Mouse (Mus musculus) midbrain, embryonic 10.5 days (tissue): ENCODE results near the gene Napepld. TPM values are rescaled to one million over a fixed set of nuclear protein-coding genes. Genes with fewer than 3 reads are reported as not detected.
"Not testable (repeated sequence)": the region's sequence is repeated elsewhere in the genome, so short reads cannot be mapped to it uniquely, and the experiment has no call there.

Source experiments
- DNase-seq: peaks from one replicate; pipeline ENCODE4 v3.0.0-alpha.2; 2017; ENCODE audit warnings: low spot score
- H3K27ac ChIP-seq: fragments of 300-500 bp; sonication (generic); replicated peaks from 2 replicates; pipeline ENCODE4 v1.5.1; 2016; ENCODE audit warnings: mild to moderate bottlenecking
- H3K27me3 ChIP-seq: fragments of 300-500 bp; sonication (generic); 2 replicates; pipeline ENCODE4 v1.6.1; 2016; ENCODE audit warnings: low read depth, mild to moderate bottlenecking; ENCODE audit not compliant: poor library complexity, severe bottlenecking
- H3K36me3 ChIP-seq: fragments of 300-500 bp; sonication (generic); 2 replicates; pipeline ENCODE4 v1.6.1; 2016; ENCODE audit warnings: mild to moderate bottlenecking, moderate library complexity
- H3K4me1 ChIP-seq: fragments of 300-500 bp; sonication (generic); 2 replicates; pipeline ENCODE4 v1.6.1; 2016
- H3K4me3 ChIP-seq: fragments of 300-500 bp; sonication (generic); 2 replicates; pipeline ENCODE4 v1.5.1; 2016; ENCODE audit warnings: mild to moderate bottlenecking, moderate library complexity
- H3K9me3 ChIP-seq: fragments of 300-500 bp; sonication (generic); replicated peaks from 2 replicates; pipeline ENCODE4 v1.6.1; 2016; ENCODE audit warnings: mild to moderate bottlenecking
- WGBS: fragments of 180-500 bp; shearing (Covaris S2); methylation state at CpG from one replicate; pipeline ENCODE4 v1.1.7; 2016; 5-methylcytosine and 5-hydroxymethylcytosine counted together
- polyA plus RNA-seq: library from polyadenylated mRNA; unstranded; fragments of >200 nt; fragmentation: Nextera tagmentation; extraction: Ambion mirVana; gene quantifications from 2 replicates; pipeline ENCODE4 v1.2.1, GENCODE M21; 2016

Gene Napepld
- polyA plus RNA-seq, 1 experiment from 2014 or later, result 10.4 TPM

DNA sequence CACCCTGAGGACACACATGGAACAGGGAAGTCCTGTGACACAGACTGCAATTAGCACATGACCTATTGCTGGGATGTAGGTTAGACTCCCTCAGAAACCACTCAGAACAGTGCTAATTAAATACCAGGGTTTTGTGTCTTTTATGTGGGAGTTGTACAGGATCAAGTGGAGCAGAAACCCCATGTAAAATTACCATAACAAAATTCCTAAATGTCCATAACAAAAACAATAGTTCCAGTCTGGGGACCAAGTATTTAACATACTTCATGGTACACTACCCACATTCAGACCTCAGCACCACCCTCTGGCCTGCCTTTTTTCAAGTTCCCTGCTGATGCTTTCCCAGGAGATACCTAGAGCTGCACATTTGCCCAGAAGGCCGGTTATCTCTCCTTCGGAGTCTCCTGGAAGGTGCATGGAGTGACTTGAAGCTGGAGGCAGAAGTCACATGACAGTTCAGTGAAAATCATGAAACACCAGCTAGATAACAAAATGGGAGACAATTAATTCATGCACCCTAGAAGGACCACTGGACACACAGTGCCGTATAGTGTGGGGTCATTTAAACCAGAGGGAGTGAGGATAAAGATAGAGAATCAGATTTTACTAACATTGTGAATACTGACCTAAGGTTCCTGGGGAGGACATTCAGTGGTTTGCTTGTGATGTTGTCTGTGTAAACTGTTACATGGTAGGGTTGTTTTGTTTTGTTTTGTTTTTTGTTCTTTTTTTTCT is 31.1 kb upstream of the Napepld start:
- Histone ChIP-seq H3K27ac (peak overlapping the region; percentile 90), H3K4me1 (peaks cover 47% of the 10 kb centered on the region), H3K27me3 (no peaks in the 10 kb centered on the region), H3K4me3 (no peak overlapping the region), H3K36me3 (no peaks in the 10 kb centered on the region), H3K9me3 (no peaks in the 10 kb centered on the region)
- 49% methylated on average over 3 of the region's 3 CpGs for WGBS
- DNase-seq, result peak; percentile 45

DNA sequence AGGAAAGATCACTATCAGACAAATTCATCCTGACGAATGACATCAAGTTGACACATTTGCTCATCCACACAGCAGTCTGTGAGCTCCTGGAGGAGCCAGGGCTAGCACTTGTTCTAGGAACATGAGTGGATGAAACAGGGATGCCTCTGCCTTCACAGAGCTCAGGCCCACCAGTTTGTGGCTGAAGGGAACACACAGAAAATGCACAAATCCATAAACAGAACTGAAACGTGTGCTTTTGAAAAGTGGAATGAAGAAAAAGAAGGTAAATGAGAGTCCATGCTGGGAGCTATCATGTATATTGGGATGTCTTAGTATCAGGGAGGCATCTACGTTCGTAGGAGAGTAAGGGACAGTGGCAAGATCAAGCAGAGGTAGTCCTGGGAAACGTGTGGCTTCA is 27.9 kb upstream of the Napepld start:
- no peaks in the 10 kb centered on the region for H3K36me3 ChIP-seq
- H3K27ac ChIP-seq, result 0 out of 2 replicates have a peak overlapping the region, but pooled peaks have one; percentile 49
- H3K9me3 ChIP-seq, result no peaks in the 10 kb centered on the region
- H3K4me3 ChIP-seq, result no peak overlapping the region
- DNase-seq, result no peak
- WGBS, result 87% methylated on average over 5 of the region's 5 CpGs
- peaks cover 62% of the 10 kb centered on the region for H3K4me1 ChIP-seq
- no peaks in the 10 kb centered on the region for H3K27me3 ChIP-seq

DNA sequence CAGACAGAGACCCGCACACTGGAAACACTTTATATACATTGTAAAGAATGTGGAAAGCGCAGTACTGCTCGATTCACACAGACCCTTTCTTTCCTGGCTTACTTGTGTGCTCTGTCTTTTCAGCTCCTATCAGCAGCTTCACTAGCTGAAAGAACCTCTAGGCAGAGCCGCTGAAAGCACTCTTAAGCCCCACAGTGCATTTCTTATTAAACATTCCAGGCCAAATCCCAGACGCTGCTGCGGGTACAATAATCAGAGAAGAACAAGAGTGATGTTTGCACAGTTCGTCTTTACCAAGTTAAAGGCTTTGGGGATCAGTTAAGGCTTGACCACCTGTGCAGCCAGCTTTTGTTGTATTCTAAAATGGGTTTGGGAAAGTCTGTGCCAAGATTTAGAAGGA is 23.7 kb upstream of the Napepld start:
- 24% methylated on average over 7 of the region's 7 CpGs for WGBS
- peak; percentile 66 for DNase-seq
- H3K4me1 ChIP-seq, result peaks cover 40% of the 10 kb centered on the region

DNA sequence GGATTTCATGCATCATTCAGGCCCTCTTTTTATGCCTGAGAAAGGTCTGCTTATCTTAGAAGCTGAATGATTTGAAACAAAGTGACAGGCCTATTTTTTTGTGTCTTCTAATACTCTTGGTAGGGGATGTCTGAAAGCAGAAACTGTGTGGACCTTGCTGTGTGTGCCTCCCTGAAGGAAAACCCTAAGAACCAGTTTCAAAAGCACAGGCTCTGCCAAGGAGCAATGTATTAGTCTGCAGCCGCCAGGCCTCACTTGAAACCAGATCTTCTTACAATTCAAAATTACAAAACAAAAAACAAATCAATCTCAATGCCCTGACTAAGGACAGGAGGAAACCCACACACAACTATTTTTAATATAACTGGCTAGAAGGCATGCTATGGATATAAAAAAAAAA is 23.2 kb upstream of the Napepld start:
- WGBS, result 28% methylated on average over 1 of the region's 1 CpGs
- peak overlapping the region; percentile 90 for H3K27ac ChIP-seq
- H3K9me3 ChIP-seq, result no peaks in the 10 kb centered on the region
- DNase-seq, result no peak
- no peaks in the 10 kb centered on the region for H3K36me3 ChIP-seq
- no peaks in the 10 kb centered on the region for H3K27me3 ChIP-seq
- peaks cover 40% of the 10 kb centered on the region for H3K4me1 ChIP-seq
- H3K4me3 ChIP-seq, result no peak overlapping the region

More for the DNA sequence above, 23.7 kb upstream of the Napepld start:
- H3K36me3 ChIP-seq, result no peaks in the 10 kb centered on the region
- H3K27me3 ChIP-seq, result no peaks in the 10 kb centered on the region
- peak overlapping the region; percentile 90 for H3K27ac ChIP-seq
- no peak overlapping the region for H3K4me3 ChIP-seq
- no peaks in the 10 kb centered on the region for H3K9me3 ChIP-seq

DNA sequence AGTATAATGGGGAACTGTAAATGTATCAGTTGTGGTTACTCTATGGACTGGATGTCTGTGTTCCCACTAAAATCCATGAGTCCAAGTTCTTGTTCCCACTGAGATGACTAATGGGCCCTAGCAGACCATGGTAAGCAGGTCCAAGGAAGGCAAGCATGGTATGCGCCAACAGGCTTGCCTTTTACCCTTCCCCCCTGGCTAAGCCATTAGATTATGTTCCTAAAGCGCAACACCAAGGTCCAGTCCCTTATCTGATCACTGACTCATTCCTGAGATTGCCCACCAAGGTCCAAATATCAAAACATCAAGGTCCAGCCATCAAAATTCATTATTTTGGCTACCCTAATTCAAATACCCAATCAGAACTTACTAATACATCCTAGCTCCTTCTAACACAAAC is 18.0 kb upstream of the Napepld start:
- DNase-seq, result no peak
- Histone ChIP-seq H3K27me3 (no peaks in the 10 kb centered on the region), H3K36me3 (no peaks in the 10 kb centered on the region), H3K4me3 (no peak overlapping the region), H3K27ac (no peak overlapping the region), H3K9me3 (no peaks in the 10 kb centered on the region), H3K4me1 (peaks cover 16% of the 10 kb centered on the region)
- 88% methylated on average over 2 of the region's 2 CpGs for WGBS

DNA sequence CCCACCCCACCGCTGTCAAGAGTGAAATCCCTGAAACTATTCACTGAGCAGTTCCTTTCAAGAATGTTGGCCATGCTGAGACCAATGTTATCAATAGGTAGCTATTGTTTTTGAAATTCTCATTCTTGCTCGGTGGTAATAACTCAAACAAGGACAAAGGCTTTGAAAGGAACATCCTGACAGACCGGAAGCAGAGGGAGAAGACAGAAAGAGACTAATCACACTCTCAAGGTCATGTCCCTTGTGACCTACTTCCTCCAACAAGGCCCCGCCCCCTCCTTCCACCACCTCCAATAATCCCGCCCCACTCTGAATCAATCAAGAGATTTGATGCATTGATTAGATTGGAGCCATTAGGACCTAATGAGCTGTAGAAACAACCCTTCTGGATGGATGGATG is 17.4 kb upstream of the Napepld start:
- DNase-seq, result no peak
- H3K9me3 ChIP-seq, result no peaks in the 10 kb centered on the region
- H3K4me1 ChIP-seq, result peaks cover 10% of the 10 kb centered on the region
- 87% methylated on average over 5 of the region's 5 CpGs for WGBS
- no peaks in the 10 kb centered on the region for H3K36me3 ChIP-seq
- no peaks in the 10 kb centered on the region for H3K27me3 ChIP-seq
- H3K4me3 ChIP-seq, result no peak overlapping the region
- H3K27ac ChIP-seq, result 0 out of 2 replicates have a peak overlapping the region, but pooled peaks have one; percentile 33

- Histone ChIP-seq H3K27me3 (no peaks in the 10 kb centered on the region), H3K9me3 (no peaks in the 10 kb centered on the region), H3K36me3 (no peaks in the 10 kb centered on the region), H3K4me3 (no peak overlapping the region), H3K4me1 (peaks cover 4% of the 10 kb centered on the region), H3K27ac (0 out of 2 replicates have a peak overlapping the region, but pooled peaks have one; percentile 29)
- no peak for DNase-seq
- WGBS, result 87% methylated on average over 10 of the region's 10 CpGs
Observed at GRCm38 (mm10) chr5:21717165-21717715, 16.0 kb upstream of the Napepld start.

DNA sequence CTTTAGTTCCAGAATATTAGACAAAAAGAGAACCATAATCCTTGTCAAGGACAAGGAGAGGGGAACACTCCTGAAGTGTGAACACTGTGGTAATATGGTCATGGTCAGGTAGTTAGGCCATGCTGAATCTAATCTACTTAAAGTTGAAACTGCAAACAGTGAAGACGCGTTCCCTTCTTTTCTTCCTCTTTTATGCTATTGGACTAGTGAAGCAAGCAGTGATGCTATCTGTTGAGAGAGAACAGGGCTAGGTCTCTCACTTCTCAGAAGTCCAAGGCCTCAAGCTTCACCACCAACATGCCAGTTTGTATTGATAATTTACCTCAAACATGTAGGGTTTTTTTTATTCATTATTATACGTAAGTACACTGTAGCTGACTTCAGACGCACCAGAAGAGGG is 13.3 kb upstream of the Napepld start:
- Histone ChIP-seq H3K27ac (no peak overlapping the region), H3K4me3 (no peak overlapping the region), H3K9me3 (no peaks in the 10 kb centered on the region), H3K4me1 (peaks cover 3% of the 10 kb centered on the region), H3K27me3 (no peaks in the 10 kb centered on the region), H3K36me3 (no peaks in the 10 kb centered on the region)
- DNase-seq, result no peak
- 95% methylated on average over 4 of the region's 4 CpGs for WGBS

DNA sequence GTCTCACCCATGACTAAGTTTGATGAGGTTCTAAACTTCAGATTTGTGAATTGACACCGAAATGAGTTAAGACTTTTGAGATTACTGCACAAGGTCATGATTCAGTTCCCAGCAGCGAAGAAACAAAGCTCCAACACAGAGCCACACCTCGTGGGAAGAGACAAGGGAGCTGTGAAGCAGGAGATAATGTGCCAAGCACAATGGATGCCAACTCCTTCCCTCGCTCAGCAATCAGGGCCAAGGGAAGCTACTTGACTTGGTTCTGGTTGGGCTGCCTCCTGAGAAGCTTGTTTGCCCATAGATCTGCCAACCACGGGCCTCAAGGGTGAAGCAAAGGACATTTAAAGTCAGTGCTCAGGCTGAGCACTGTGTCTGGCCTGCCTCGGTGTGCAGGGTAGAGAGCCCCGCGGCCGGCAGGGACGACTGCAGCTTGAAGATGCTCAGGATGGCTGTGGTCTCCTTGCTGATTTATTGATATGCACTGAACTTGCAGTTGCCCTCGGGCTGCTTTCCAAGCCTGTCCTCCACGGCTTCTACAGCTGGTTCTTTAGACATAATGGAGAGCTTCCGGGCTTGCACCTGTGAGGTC is 11.0 kb upstream of the Napepld start:
- Histone ChIP-seq H3K4me1 (peaks cover 3% of the 10 kb centered on the region), H3K9me3 (no peaks in the 10 kb centered on the region), H3K4me3 (no peak overlapping the region), H3K27me3 (no peaks in the 10 kb centered on the region), H3K27ac (peak overlapping the region; percentile 33; the same call in 1 of the 2 replicates), H3K36me3 (no peaks in the 10 kb centered on the region)
- DNase-seq, result no peak
- 77% methylated on average over 13 of the region's 13 CpGs for WGBS

GRCm38 (mm10) chr5:21708011-21708410 is 6.8 kb upstream of the Napepld start:
- not testable (repeated sequence) for DNase-seq

DNA sequence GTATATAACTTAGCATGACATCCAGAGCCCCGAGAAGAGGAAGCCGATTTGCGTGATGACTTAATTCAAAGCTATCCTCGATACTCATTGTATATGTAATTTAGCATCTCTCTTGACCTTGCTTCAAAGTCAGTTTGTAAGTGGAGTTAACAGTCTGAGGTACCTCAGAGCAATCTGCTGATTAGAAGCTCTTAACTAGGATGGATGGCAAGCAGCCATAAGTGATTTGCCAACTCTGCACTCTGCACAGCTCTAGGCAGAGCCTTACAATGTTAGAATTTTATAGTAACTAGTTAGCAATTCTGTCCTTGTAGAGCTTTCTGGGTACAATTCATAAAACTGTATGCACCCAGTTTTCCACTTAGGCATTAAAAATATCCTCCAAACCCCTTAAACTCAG is 5.3 kb upstream of the Napepld start:
- H3K27me3 ChIP-seq, result no peaks in the 10 kb centered on the region
- 87% methylated on average over 4 of the region's 4 CpGs for WGBS
- H3K4me3 ChIP-seq, result no peak overlapping the region
- H3K9me3 ChIP-seq, result no peaks in the 10 kb centered on the region
- no peak overlapping the region for H3K27ac ChIP-seq
- no peaks in the 10 kb centered on the region for H3K36me3 ChIP-seq
- no peak for DNase-seq
- peaks cover 9% of the 10 kb centered on the region; the same call in 1 of the 2 replicates for H3K4me1 ChIP-seq

More at GRCm38 (mm10) chr5:21708011-21708410, 6.8 kb upstream of the Napepld start:
- not testable (repeated sequence) for H3K27ac ChIP-seq, H3K27me3 ChIP-seq, H3K9me3 ChIP-seq, H3K4me3 ChIP-seq, H3K4me1 ChIP-seq, H3K36me3 ChIP-seq
- 86% methylated on average over 8 of the region's 8 CpGs for WGBS

DNA sequence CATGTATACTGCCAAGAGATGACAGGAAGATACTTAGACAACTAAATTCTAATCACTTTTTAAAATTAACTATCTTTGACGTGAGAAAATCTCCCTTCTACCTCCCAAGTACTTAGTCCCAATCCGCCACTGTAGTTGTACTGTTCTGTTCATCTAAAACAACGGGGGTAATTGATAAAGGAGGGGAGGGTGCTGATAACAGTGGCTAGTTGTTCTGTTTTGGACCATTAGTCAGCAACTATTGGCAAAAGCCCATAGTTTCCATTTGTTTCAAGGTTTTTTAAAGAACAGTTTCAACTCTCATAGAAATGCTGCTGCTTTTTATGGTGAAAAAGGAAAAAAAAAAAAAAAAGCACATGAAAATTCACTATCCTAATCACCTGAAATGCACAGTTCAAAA is 2.5 kb upstream of the Napepld start:
- Histone ChIP-seq H3K9me3 (no peaks in the 10 kb centered on the region), H3K4me3 (no peak overlapping the region), H3K4me1 (peaks cover 19% of the 10 kb centered on the region), H3K36me3 (0 out of 2 replicates have a peak, but pooled peaks cover 1% of the 10 kb centered on the region), H3K27ac (no peak overlapping the region), H3K27me3 (no peaks in the 10 kb centered on the region)
- no peak for DNase-seq
- 88% methylated on average over 3 of the region's 3 CpGs for WGBS

DNA sequence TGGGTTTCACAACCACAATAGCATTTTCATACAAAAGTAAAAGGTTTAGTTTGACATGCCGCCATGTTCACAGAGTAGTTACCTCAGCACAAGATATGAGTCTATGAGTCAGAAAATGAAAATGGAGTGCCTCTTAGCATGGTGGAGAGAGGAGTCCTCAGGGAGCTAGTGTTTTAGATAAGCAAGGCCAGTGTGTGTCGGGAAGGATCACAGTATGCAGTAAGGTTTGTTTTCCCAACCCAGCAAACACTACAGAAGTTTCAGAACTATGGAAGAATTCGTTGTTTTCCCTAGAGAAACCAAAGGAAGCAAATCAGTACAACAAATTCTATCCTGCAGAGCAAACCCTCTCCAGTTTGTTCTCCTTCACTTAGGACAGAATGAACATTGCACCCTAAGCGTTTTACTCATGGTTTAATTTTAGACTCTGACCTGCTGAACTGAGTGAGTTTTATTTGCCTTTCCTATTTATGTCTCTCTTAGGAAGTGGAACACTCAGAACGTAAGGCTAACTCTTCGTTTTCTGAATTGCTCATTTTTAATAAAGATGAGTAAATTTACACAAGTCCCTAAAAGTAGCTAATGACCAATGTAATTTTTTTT is 1.8 kb upstream of the Napepld start:
- no peaks in the 10 kb centered on the region for H3K9me3 ChIP-seq
- H3K27me3 ChIP-seq, result no peaks in the 10 kb centered on the region
- WGBS, result 85% methylated on average over 6 of the region's 6 CpGs
- no peak overlapping the region for H3K27ac ChIP-seq
- DNase-seq, result no peak
- H3K4me3 ChIP-seq, result no peak overlapping the region
- peaks cover 19% of the 10 kb centered on the region for H3K4me1 ChIP-seq
- 0 out of 2 replicates have a peak, but pooled peaks cover 4% of the 10 kb centered on the region for H3K36me3 ChIP-seq
